Mouse (Mus musculus) liver, embryonic 14.5 days (tissue): ENCODE data around the gene Grm2. TPM values are rescaled to one million over a fixed set of nuclear protein-coding genes. Genes with fewer than 3 reads are reported as not detected.

Experiments used
- ATAC-seq: fragments of 200-750 bp; cut with Nextera tagmentation; 2 replicates; pipeline ENCODE4 v1.8.0; 2017; ENCODE audit warnings: moderate number of reproducible peaks, mild to moderate bottlenecking, moderate library complexity; ENCODE audit not compliant: insufficient read depth
- DNase-seq, 3 experiments: peaks; one replicate each; pipeline ENCODE4 v3.0.0-alpha.2; 2012 to 2013; ENCODE audit warnings: low read depth in 3 of 3, low spot score in 3 of 3
- H3K27ac ChIP-seq: fragments of 300-500 bp; sonication (generic); 2 replicates; pipeline ENCODE4 v1.5.1; 2014; ENCODE audit warnings: moderate library complexity, mild to moderate bottlenecking, control low read depth, inconsistent platforms
- H3K27me3 ChIP-seq: fragments of 300-500 bp; sonication (generic); 2 replicates; pipeline ENCODE4 v1.6.1; 2014; ENCODE audit warnings: mild to moderate bottlenecking, low read length, moderate library complexity; ENCODE audit not compliant: control insufficient read depth, insufficient read depth
- H3K36me3 ChIP-seq: fragments of 300-500 bp; sonication (generic); replicated peaks from 2 replicates; pipeline ENCODE4 v1.6.1; 2014; ENCODE audit warnings: low read depth; ENCODE audit not compliant: control insufficient read depth, insufficient read depth
- H3K4me1 ChIP-seq, 2 experiments: fragments of 200-500 bp in 1 of 2; fragments of 300-500 bp in 1 of 2; sonication (generic) in 1 of 2; replicated peaks; 2 replicates each; pipeline ENCODE4 v1.6.1; 2012 to 2014; ENCODE audit warnings: antibody characterized with exemption in 1 of 2, inconsistent platforms in 1 of 2, low read length in 1 of 2; ENCODE audit not compliant: control insufficient read depth in 2 of 2, insufficient read depth in 2 of 2
- H3K4me2 ChIP-seq: fragments of 300-500 bp; sonication (generic); 2 replicates; pipeline ENCODE4 v1.6.1; 2014; ENCODE audit warnings: low read depth, mild to moderate bottlenecking, control low read depth, moderate library complexity
- H3K4me3 ChIP-seq, 2 experiments: fragments of 200-500 bp in 1 of 2; fragments of 300-500 bp in 1 of 2; sonication (generic) in 1 of 2; 2 replicates each; pipeline ENCODE4 v1.5.1; 2012 to 2014; ENCODE audit warnings: low read depth in 2 of 2, low read length in 2 of 2, mild to moderate bottlenecking in 2 of 2, control low read depth in 1 of 2, inconsistent platforms in 1 of 2, moderate library complexity in 1 of 2; ENCODE audit not compliant: insufficient read depth in 1 of 2
- H3K9ac ChIP-seq: fragments of 300-500 bp; sonication (generic); replicated peaks from 2 replicates; pipeline ENCODE4 v1.6.1; 2014; ENCODE audit warnings: mild to moderate bottlenecking, control low read depth, moderate library complexity
- H3K9me3 ChIP-seq: fragments of 300-500 bp; sonication (generic); 2 replicates; pipeline ENCODE4 v1.6.1; 2016; ENCODE audit warnings: low read length, mixed read lengths; ENCODE audit not compliant: control insufficient read depth
- CTCF ChIP-seq: IDR thresholded peaks from 2 replicates; pipeline ENCODE4 v1.5.1; 2016; ENCODE audit warnings: antibody characterized with exemption, low read depth, control low read depth
- EP300 ChIP-seq: IDR thresholded peaks from 2 replicates; pipeline ENCODE4 v1.6.1; 2016; ENCODE audit warnings: antibody characterized with exemption, low read depth
- WGBS: fragments of 180-500 bp; shearing (Covaris S2); extraction: QIAGEN DNeasy Blood & Tissue Kit; methylation state at CpG from one replicate; pipeline ENCODE4 v1.1.7; 2014; ENCODE audit not compliant: insufficient replicate concordance; 5-methylcytosine and 5-hydroxymethylcytosine counted together
- polyA plus RNA-seq, 2 experiments: library from polyadenylated mRNA; depleted of rRNA in 1 of 2; stranded (reverse) in 1 of 2; unstranded in 1 of 2; fragments of >200 nt; fragmentation: Nextera tagmentation in 1 of 2; extraction: Ambion mirVana in 1 of 2; gene quantifications; 2 replicates each; pipeline versions ENCODE4 v1.2.1 to v1.2.3; 2012 to 2014

The Grm2 gene
- polyA plus RNA-seq (2012; rRNA removed) = 0.02 TPM in 1 of 2 replicates, not detected in the other
- polyA plus RNA-seq (2014; fragmentation: Nextera tagmentation; extraction: Ambion mirVana) = not detected in 2 replicates

DNA sequence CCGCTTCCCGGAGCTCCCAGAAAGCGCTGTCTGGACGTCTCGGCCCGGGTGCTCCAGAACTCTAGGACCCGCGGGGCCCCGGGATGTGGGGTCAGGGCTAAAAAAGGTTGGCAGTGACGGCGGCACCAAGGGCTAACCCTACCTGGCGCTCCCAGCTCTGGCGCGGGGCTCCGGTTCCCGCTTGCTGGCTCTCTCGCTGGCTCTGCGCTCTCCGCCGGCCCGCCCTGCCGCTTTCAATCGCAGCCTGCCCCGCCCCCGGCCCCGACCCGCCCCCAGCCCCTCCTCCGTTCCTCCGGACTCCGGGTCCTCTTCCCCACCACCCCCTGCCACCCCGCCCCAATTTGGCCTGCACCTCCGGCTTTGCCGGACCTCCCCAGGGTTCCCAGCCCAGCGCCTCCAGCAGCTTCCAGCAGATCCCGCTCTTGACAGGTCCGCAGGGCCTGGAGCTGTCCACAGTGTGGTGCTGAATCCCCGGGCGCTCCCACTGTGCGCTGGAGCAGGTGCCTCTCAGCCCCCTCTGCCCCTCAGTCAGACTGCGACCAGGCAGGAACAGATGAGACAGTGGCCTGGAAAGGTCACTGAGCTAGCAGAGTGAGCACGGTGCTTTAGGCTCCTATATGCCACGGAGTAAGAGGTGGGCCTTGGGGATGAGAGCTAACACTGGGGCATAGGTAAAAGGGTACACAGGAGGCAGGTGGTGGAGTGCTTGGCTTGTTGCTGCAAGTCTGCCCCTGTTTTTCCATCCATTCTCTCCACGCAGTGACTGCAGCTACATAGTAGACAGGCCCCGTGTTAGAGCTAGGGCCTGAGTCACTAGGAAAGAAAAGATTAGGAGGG, at the start of gene Grm2:
Grm2 (minus strand) TSS at position 199 of the 837 bp plus-strand sequence.
- WGBS = 3% methylated on average over 30 of the region's 44 CpGs
- no peaks in the 10 kb centered on the region for H3K9me3 ChIP-seq
- H3K4me3 ChIP-seq = no peak within 1 kb of the TSS
- H3K9ac ChIP-seq = no peak within 1 kb of the TSS
- TF ChIP-seq CTCF = no peak
- no peak for TF ChIP-seq EP300
- H3K36me3 ChIP-seq = no peaks in the 10 kb centered on the region
- H3K27ac ChIP-seq = no peak within 1 kb of the TSS
- ATAC-seq (no peak), DNase-seq (peak; percentile 5 to 22 (median 22))
- H3K27me3 ChIP-seq = peaks cover 11% of the 10 kb centered on the region
- no peaks in the 10 kb centered on the region for H3K4me1 ChIP-seq
- peak within 1 kb of the TSS; percentile 4 for H3K4me2 ChIP-seq

DNA sequence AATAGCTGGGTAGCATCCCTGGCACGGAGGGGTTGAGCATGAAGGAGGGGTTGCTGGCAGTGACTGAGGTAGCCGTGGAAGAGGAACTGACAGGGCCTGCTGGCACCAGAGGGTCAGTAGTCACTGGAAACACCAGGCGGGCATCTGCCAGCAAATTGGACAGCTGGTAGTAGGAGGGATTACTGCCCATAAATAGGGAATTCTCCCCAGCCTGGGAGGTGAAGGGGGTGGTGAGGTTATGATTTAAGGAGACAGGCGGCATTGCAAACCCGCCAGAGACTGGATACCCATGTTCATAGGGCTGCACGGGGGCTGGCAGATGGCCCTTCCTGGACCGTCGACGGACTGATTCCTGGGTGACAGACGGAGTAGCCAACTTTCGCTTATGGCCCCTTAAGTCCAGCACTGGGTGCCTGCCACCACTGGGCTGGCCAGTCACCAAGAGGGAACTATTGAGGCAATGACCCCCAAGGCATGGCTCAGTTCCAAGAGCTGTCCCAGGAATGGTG, 37.1 kb upstream of the Grm2 start:
- no peak overlapping the region for H3K9ac ChIP-seq
- no peak overlapping the region for H3K27ac ChIP-seq
- TF ChIP-seq CTCF (no peak), EP300 (no peak)
- no peak for DNase-seq
- ATAC-seq = no peak
- H3K36me3 ChIP-seq = no peaks in the 10 kb centered on the region; the same call in none of the 2 replicates
- no peak overlapping the region for H3K4me2 ChIP-seq
- no peaks in the 10 kb centered on the region for H3K4me1 ChIP-seq
- 80% methylated on average over 11 of the region's 11 CpGs for WGBS
- H3K4me3 ChIP-seq = no peak overlapping the region
- H3K27me3 ChIP-seq = no peaks in the 10 kb centered on the region
- no peaks in the 10 kb centered on the region for H3K9me3 ChIP-seq

DNA sequence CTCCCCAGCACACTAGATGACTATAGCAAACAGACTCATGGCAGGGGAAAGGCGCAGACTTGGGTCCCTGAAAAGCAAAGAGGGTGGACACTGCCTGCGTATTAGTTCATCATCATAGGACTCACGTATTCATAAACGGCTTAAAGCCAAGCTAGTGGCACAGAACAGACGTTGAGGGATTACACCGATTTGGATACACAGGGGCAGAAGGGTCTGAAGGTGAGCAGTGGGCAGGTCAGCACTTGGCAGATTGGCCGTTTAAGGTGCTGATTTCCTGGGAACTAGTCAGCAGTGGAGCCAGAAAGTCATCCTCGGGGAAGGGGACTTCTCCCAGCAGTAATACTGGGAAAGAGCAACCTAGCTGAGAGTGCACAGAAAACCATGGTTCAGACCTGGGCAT, 33.0 kb upstream of the Grm2 start:
- Histone ChIP-seq H3K36me3 (no peaks in the 10 kb centered on the region; the same call in 1 of the 2 replicates), H3K27ac (no peak overlapping the region), H3K4me2 (no peak overlapping the region), H3K9ac (no peak overlapping the region), H3K9me3 (no peaks in the 10 kb centered on the region), H3K4me1 (peaks cover 8 to 9% of the 10 kb centered on the region in 2 experiments), H3K27me3 (no peaks in the 10 kb centered on the region), H3K4me3 (no peak overlapping the region)
- DNase-seq (no peak), ATAC-seq (no peak)
- TF ChIP-seq CTCF (no peak), EP300 (no peak)
- 69% methylated on average over 8 of the region's 8 CpGs for WGBS

DNA sequence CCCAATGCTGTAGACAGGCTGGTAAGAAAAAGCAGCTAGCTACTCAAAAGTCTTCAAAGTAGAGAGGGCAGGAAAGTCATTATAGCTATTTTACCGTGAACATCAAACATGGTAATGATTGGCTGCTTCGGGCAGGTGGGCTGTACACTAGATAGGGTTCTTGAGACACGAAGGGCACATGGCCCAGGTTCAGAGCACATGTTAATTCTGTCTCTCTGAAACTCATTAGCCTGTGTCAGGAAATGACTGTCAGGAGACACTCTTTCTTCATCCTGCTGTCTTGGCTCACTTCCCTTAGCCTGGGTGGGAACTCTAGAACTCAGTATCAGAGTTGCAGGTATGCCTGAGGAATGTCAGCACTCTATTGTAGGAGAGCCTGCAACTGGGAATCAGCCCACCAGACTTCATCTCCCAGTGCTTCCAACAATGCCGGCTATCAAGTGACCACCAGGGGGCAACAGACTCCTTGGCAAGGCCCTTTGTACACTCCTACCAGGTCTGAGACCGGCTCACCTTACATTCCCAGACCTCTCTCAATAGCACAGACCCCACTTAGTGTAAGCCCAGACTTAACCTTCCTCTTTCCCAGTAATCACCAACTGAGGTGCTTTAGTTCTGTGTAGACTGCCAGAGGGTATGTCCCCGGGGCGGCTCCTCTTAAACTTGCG, 31.2 kb upstream of the Grm2 start:
- ATAC-seq = peak; percentile 24; the same call in 1 of the 2 replicates
- WGBS = 30% methylated on average over 8 of the region's 8 CpGs
- no peak overlapping the region for H3K27ac ChIP-seq
- H3K36me3 ChIP-seq = no peaks in the 10 kb centered on the region
- H3K4me1 ChIP-seq = peaks cover 8 to 9% of the 10 kb centered on the region in 2 experiments
- H3K27me3 ChIP-seq = no peaks in the 10 kb centered on the region
- no peak overlapping the region for H3K4me3 ChIP-seq
- H3K9ac ChIP-seq = no peak overlapping the region
- H3K9me3 ChIP-seq = no peaks in the 10 kb centered on the region
- no peak overlapping the region for H3K4me2 ChIP-seq
- TF ChIP-seq CTCF (peak; percentile 93), EP300 (no peak)
- DNase-seq = peak; percentile 53 to 64 (median 57)
